Mouse (Mus musculus) cerebellum, adult 2 months (tissue): ENCODE data around the gene Lmntd1. TPM values are rescaled to one million over a fixed set of nuclear protein-coding genes. Genes with fewer than 3 reads are reported as not detected.

Source experiments
- DNase-seq, 2 experiments: peaks; one replicate each; pipeline ENCODE4 v3.0.0; 2021
- H3K27ac ChIP-seq: fragments of 200-500 bp; 2 replicates; pipeline ENCODE4 v1.5.1; 2012; ENCODE audit warnings: low read length, control low read depth, inconsistent platforms; ENCODE audit not compliant: insufficient read depth
- H3K27me3 ChIP-seq: fragments of 200-500 bp; 2 replicates; pipeline ENCODE4 v1.6.1; 2012; ENCODE audit warnings: inconsistent platforms, mild to moderate bottlenecking, low read length, moderate library complexity; ENCODE audit not compliant: control insufficient read depth, insufficient read depth
- H3K4me1 ChIP-seq: fragments of 200-500 bp; 2 replicates; pipeline ENCODE4 v1.6.1; 2011; ENCODE audit warnings: low read length; ENCODE audit not compliant: control insufficient read depth, insufficient read depth
- H3K4me3 ChIP-seq: fragments of 200-500 bp; replicated peaks from 2 replicates; pipeline ENCODE3; 2011; ENCODE audit warnings: mild to moderate bottlenecking, low read depth, low read length, control low read depth; ENCODE audit not compliant: insufficient read depth
- CTCF ChIP-seq: fragments of 200-500 bp; IDR thresholded peaks from 2 replicates; pipeline ENCODE4 v1.5.1; 2011; ENCODE audit warnings: low read depth, mild to moderate bottlenecking, control low read depth, low read length, moderate library complexity, borderline replicate concordance; ENCODE audit not compliant: insufficient read depth
- POLR2A ChIP-seq: fragments of 200-500 bp; IDR thresholded peaks from 2 replicates; pipeline ENCODE4 v1.6.1; 2011; ENCODE audit warnings: low read length, control low read depth, borderline replicate concordance; ENCODE audit not compliant: insufficient read depth
- WGBS: fragments of 180-500 bp; shearing (Covaris S2); methylation state at CpG from one replicate; pipeline ENCODE4 v1.1.7; 2018; 5-methylcytosine and 5-hydroxymethylcytosine counted together
- polyA plus RNA-seq: library from polyadenylated mRNA; depleted of rRNA; stranded (reverse); fragments of >200 nt; gene quantifications from 2 replicates; pipeline ENCODE4 v1.2.3, GENCODE M21; 2012

Gene Lmntd1
- polyA plus RNA-seq, 1 experiment = 0.70 TPM

DNA sequence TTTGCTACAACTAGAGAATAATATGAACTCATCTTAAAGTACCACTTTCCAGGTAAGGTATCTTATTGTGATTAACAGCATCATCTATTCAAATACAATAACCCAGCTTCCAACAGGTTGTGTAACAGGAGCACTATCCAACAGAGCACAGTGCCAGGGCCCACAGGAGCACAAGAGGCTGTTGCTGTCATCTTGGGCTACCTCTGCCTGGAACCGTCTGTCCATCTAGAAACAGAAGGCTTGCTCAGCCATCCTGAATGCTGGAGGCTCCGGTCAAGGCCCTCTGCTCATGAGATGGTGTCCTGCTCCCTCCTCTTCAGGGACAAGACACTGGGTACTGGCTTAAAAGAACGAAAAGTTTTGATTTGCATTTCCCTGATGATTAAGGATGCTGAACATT is 46.3 kb downstream of the Lmntd1 start:
- TF ChIP-seq POLR2A = no peak
- TF ChIP-seq CTCF = no peak
- WGBS = 35% methylated on average over 3 of the region's 3 CpGs
- no peak overlapping the region for H3K4me3 ChIP-seq
- DNase-seq = peak; percentile 27 to 55
- no peaks in the 10 kb centered on the region for H3K27me3 ChIP-seq
- peaks cover 22% of the 10 kb centered on the region for H3K4me1 ChIP-seq
- no peak overlapping the region for H3K27ac ChIP-seq

DNA sequence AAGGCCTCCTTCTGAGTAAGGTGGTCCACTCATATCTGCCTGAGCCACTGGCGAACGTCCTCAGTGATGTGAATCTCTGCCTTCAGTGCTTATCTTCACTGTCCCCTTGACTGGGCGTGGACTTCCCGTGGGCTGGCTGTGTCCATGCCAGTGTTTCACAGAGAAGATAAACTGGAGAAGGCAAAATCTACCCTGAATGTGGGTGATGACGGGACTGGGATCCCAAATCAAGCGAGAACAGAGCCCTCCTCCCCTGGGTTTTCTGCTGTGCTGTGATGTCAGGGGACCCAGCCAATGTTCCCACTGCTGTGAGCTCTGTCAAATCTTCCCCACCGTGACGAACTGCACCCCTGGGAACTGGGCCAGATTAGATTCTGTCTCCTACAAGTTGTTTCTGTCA is 46.8 kb downstream of the Lmntd1 start:
- Histone ChIP-seq H3K27me3 (no peaks in the 10 kb centered on the region), H3K4me1 (peaks cover 20% of the 10 kb centered on the region), H3K27ac (no peak overlapping the region), H3K4me3 (no peak overlapping the region)
- DNase-seq = no peak
- WGBS = 48% methylated on average over 8 of the region's 8 CpGs
- no peak for TF ChIP-seq CTCF
- TF ChIP-seq POLR2A = no peak

DNA sequence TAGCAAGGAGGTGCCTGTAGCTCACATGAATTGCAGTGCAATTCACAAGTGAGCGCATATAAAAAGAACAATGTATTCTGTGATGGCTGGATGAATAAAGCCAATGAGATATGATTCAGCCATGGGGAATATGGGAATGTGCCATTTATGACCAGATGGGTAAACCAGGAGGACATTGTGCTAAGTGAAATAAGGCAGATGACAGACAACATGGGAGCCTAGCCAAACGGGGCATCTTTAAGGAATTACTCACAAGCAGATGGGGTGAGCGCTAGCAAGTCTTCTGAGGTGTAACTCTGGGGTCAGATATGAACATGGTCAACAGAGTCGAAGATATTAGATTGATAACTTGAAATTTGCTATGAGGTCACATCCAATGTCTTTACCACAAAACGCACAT is 48.5 kb downstream of the Lmntd1 start:
- H3K27ac ChIP-seq = no peak overlapping the region
- no peak for TF ChIP-seq CTCF
- TF ChIP-seq POLR2A = no peak
- WGBS = 89% methylated on average over 5 of the region's 5 CpGs
- H3K4me1 ChIP-seq = peaks cover 11% of the 10 kb centered on the region
- no peak for DNase-seq
- H3K27me3 ChIP-seq = no peaks in the 10 kb centered on the region
- H3K4me3 ChIP-seq = no peak overlapping the region

DNA sequence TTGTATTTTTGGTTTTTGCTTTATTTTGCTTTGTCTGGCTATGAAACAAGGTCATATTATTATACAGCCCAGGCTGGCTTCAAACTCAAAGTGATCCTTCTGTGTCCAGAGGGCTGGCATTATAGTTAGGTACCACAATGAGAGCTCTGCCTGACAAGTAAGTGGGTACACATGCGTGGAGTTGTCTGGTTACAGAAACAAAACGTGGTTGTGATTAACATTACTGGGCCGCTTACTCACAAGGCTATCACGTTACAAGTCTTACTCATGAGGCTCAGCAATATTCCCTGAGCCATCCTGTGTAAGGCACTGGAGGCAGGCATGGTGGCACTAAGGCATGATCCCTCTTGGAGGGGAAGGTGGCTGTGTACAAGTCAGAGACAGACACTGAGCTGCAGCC is 49.4 kb downstream of the Lmntd1 start:
- no peak for DNase-seq
- Histone ChIP-seq H3K4me3 (no peak overlapping the region), H3K27me3 (no peaks in the 10 kb centered on the region), H3K27ac (no peak overlapping the region), H3K4me1 (peaks cover 11% of the 10 kb centered on the region)
- TF ChIP-seq POLR2A = no peak
- TF ChIP-seq CTCF = no peak
- 93% methylated on average over 4 of the region's 4 CpGs for WGBS

DNA sequence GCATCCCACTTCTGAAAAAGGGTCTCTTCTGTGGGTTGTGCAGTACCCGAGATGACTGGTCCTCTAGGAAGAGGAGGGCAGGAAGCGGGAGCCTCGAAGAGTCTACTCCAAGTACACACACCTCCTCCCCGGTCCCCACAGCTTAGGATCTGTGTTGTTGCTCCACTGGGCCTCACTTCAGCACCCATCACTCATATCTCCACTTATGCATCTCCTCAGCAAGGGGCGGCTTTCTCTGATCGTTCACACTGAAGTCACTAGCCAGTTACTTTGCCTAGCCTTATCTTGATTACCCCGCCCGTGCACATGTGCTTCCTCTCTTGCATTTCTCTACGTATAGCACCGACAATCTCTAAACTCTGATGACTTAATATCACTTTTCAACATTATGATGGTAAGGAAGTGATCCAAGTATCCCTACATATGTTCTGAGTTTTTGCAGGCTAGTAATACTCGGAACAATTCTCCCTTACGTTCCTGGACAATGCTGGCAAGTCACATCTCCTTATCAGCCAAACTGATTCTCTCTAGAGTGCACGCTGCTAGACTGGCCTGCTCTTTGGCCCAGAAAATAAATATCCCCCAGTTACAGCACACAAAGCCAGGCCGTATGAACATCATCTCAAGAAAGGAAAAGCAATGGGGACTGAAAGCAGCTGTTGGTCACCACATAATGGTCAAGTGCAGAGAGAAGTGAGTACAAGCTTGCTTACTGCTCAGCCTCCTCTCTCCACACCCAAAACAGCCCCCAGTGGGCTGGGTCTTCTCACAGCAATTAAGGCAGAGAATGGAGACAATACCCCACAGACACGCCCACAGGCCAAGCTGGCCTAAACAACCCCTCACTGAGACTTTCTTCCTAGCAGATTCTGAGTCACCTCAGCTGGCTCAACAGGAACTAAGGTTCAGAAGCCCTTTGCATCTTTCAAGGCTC is 56.8 kb downstream of the Lmntd1 start:
- Histone ChIP-seq H3K4me3 (no peak overlapping the region), H3K27me3 (no peaks in the 10 kb centered on the region), H3K4me1 (no peaks in the 10 kb centered on the region), H3K27ac (no peak overlapping the region)
- no peak for DNase-seq
- 77% methylated on average over 15 of the region's 15 CpGs for WGBS
- TF ChIP-seq POLR2A = no peak
- TF ChIP-seq CTCF = no peak

DNA sequence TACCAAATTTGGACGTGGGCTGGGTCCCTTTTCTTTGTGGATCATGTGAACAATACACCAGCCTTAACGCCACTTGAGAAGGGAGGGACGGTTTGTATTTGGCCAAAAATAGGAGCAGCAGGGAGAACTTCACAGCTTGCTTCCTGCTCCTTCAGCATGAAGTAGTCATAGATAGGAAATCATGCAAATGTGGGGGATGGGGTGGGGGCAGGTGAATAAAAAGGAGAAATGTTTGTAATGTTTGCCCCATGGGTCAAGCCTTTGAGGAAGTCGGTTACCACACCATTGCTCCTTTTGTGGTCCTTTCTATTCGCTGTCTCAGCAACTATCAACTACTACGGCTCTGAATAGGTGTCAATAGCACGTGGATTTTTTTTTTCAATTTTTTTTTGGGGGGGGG is 60.9 kb downstream of the Lmntd1 start:
- no peak for DNase-seq
- 65% methylated on average over 7 of the region's 7 CpGs for WGBS
- Histone ChIP-seq H3K4me1 (no peaks in the 10 kb centered on the region), H3K27me3 (no peaks in the 10 kb centered on the region), H3K4me3 (no peak overlapping the region), H3K27ac (no peak overlapping the region)
- TF ChIP-seq CTCF = no peak

DNA sequence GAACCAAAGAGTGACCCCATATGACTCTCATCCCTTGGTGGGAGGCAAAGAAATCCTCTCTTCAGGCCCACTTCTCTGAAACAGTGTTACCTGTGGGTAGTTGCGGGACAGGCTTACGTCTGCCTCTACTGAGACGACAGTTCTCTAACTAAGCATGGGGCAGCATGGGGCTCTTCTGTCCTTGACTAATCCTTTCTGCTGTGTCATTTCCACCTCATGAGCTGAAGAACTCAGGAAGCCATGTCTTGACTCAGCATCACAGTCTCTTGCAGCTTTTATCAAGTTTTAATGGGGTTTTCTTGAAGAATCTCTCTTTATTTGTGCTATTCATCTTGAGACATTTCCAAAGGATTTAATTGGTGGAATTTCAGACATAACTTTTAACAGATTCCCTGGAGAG is 61.3 kb downstream of the Lmntd1 start:
- H3K4me1 ChIP-seq = no peaks in the 10 kb centered on the region
- no peak overlapping the region for H3K27ac ChIP-seq
- no peak for DNase-seq
- 91% methylated on average over 3 of the region's 3 CpGs for WGBS
- no peak overlapping the region for H3K4me3 ChIP-seq
- no peak for TF ChIP-seq POLR2A
- TF ChIP-seq CTCF = no peak
- H3K27me3 ChIP-seq = no peaks in the 10 kb centered on the region

DNA sequence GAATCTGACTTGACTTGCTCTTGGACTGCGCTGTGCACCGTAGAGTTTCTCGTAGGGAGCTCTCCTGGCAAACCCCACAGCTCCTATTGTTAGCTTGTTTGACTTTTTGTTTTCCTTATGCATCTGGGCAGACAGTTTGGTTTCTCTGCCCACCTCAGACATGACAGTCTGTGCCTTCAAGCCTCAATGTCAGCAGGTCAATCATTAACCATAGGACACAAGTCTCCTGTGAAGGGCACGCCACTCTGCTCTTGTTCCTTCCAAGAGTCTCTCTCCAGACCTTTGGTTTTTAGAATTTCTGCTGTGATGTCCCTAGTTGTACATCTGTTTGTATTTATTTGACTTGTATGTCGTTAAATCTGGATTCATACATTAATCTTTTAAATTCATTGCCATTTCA is 63.1 kb downstream of the Lmntd1 start:
- WGBS = 94% methylated on average over 5 of the region's 5 CpGs
- Histone ChIP-seq H3K27me3 (no peaks in the 10 kb centered on the region), H3K4me1 (no peaks in the 10 kb centered on the region), H3K27ac (no peak overlapping the region), H3K4me3 (no peak overlapping the region)
- no peak for TF ChIP-seq POLR2A
- no peak for DNase-seq
